Mouse (Mus musculus): ENCODE results near the gene H1f0.

The H1f0 gene

GRCm38 (mm10) chr15:79068416-79068815, 40.2 kb downstream of the H1f0 start:
- no peak for TF ChIP-seq GATA4 (IDR thresholded peaks at IDR 0.05; ENCODE audit: insufficient replicate concordance, low read length)

GRCm38 (mm10) chr15:79071117-79072039, 43.1 kb downstream of the H1f0 start:
- no peak for TF ChIP-seq GATA4 (IDR thresholded peaks at IDR 0.05; ENCODE audit: insufficient replicate concordance, low read length)

GRCm38 (mm10) chr15:79073752-79074151, 45.5 kb downstream of the H1f0 start:
- no peak for TF ChIP-seq GATA4 (IDR thresholded peaks at IDR 0.05; ENCODE audit: insufficient replicate concordance, low read length)

GRCm38 (mm10) chr15:79074446-79074845, 46.2 kb downstream of the H1f0 start:
- no peak for TF ChIP-seq GATA4 (IDR thresholded peaks at IDR 0.05; ENCODE audit: insufficient replicate concordance, low read length)

- TF ChIP-seq GATA4 (IDR thresholded peaks at IDR 0.05; ENCODE audit: insufficient replicate concordance, low read length) = no peak; the same call in 1 of the 2 replicates
Observed at GRCm38 (mm10) chr15:79074913-79075532, 46.8 kb downstream of the H1f0 start, which contains the start of gene Eif3l. Gene Eif3l (plus strand): TSS chr15:79075179.

GRCm38 (mm10) chr15:79075658-79076365, 47.6 kb downstream of the H1f0 start:
- no peak for TF ChIP-seq GATA4 (IDR thresholded peaks at IDR 0.05; ENCODE audit: insufficient replicate concordance, low read length)

GRCm38 (mm10) chr15:79079567-79079966, 51.3 kb downstream of the H1f0 start:
- no peak for TF ChIP-seq GATA4 (IDR thresholded peaks at IDR 0.05; ENCODE audit: insufficient replicate concordance, low read length)
